Mouse (Mus musculus) MEL (cell line): Measurements from ENCODE around the gene Ints14. TPM values are rescaled to one million over a fixed set of nuclear protein-coding genes. Genes with fewer than 3 reads are reported as not detected.
A peak's percentile ranks its signal among the peaks of the same experiment; 100 is the strongest.

Experiments
- DNase-seq: peaks from one replicate; pipeline ENCODE4 v3.0.0; 2011; ENCODE audit warnings: low read depth, low spot score
- H3K27ac ChIP-seq: 2 replicates; pipeline ENCODE4 v1.5.1; 2012; ENCODE audit warnings: low read depth, mild to moderate bottlenecking, control low read depth, low read length, moderate library complexity; ENCODE audit not compliant: control insufficient read depth
- H3K27me3 ChIP-seq, 2 experiments: fragments of 150-350 bp in 1 of 2; sonication (generic) in 1 of 2; 2 replicates each; pipeline ENCODE4 v1.6.1; 2012; ENCODE audit warnings: low read length in 2 of 2, mild to moderate bottlenecking in 2 of 2, improper control_type of control experiment in 1 of 2, moderate library complexity in 1 of 2; ENCODE audit not compliant: insufficient read depth in 2 of 2, control insufficient read depth in 1 of 2
- H3K36me3 ChIP-seq, 2 experiments: 2 replicates each; pipeline ENCODE4 v1.6.1; 2012 to 2014; ENCODE audit warnings: low read length in 2 of 2, improper control_type of control experiment in 1 of 2, inconsistent platforms in 1 of 2, mild to moderate bottlenecking in 1 of 2; ENCODE audit not compliant: insufficient read depth in 2 of 2, control insufficient read depth in 1 of 2
- H3K4me1 ChIP-seq, 2 experiments: fragments of 150-350 bp in 1 of 2; sonication (generic) in 1 of 2; 2 replicates each; pipeline ENCODE4 v1.6.1; 2012; ENCODE audit warnings: low read length in 2 of 2, improper control_type of control experiment in 1 of 2, mild to moderate bottlenecking in 1 of 2; ENCODE audit not compliant: insufficient read depth in 2 of 2, control insufficient read depth in 1 of 2
- H3K4me3 ChIP-seq, 2 experiments: fragments of 150-350 bp in 1 of 2; sonication (generic) in 1 of 2; 2 replicates each; pipeline ENCODE4 v1.5.1; 2012; ENCODE audit warnings: low read depth in 2 of 2, low read length in 2 of 2, mild to moderate bottlenecking in 2 of 2, moderate library complexity in 2 of 2, control low read depth in 1 of 2, improper control_type of control experiment in 1 of 2; ENCODE audit not compliant: control insufficient read depth in 1 of 2, insufficient read depth in 1 of 2
- H3K79me2 ChIP-seq: 2 replicates; pipeline ENCODE4 v1.6.1; 2012; ENCODE audit warnings: mild to moderate bottlenecking, low read length, moderate library complexity; ENCODE audit not compliant: control insufficient read depth, poor library complexity, insufficient read depth
- H3K9ac ChIP-seq: 2 replicates; pipeline ENCODE4 v1.6.1; 2012; ENCODE audit warnings: low read depth, mild to moderate bottlenecking, control low read depth, low read length, moderate library complexity; ENCODE audit not compliant: control insufficient read depth, poor library complexity, severe bottlenecking
- H3K9me3 ChIP-seq: fragments of 150-350 bp; sonication (generic); replicated peaks from 2 replicates; pipeline ENCODE4 v1.6.1; 2012; ENCODE audit warnings: mild to moderate bottlenecking, low read length, improper control_type of control experiment, moderate library complexity; ENCODE audit not compliant: insufficient read depth
- BHLHE40 ChIP-seq: IDR thresholded peaks from 2 replicates; pipeline ENCODE4 v1.6.1; 2012; ENCODE audit warnings: low read depth, mild to moderate bottlenecking, inconsistent platforms, low read length, improper control_type of control experiment, borderline replicate concordance
- CTCF ChIP-seq, 3 experiments: IDR thresholded peaks in 2 of 3; conservative IDR thresholded peaks in 1 of 3; 2 replicates each; pipeline ENCODE4 v1.5.1; 2011 to 2012; ENCODE audit warnings: low read length in 3 of 3, low read depth in 2 of 3, mild to moderate bottlenecking in 2 of 3, improper control_type of control experiment in 1 of 3, inconsistent platforms in 1 of 3, mixed read lengths in 1 of 3, moderate library complexity in 1 of 3; ENCODE audit not compliant: control insufficient read depth in 1 of 3, insufficient read depth in 1 of 3, poor library complexity in 1 of 3, severe bottlenecking in 1 of 3
- GABPA ChIP-seq: IDR thresholded peaks from 2 replicates; pipeline ENCODE4 v1.6.1; 2012; ENCODE audit warnings: low read depth, mild to moderate bottlenecking, inconsistent platforms, low read length, improper control_type of control experiment, moderate library complexity
- GATA1 ChIP-seq: IDR thresholded peaks from 2 replicates; pipeline ENCODE4 v1.6.1; 2011; ENCODE audit warnings: low read depth, low read length, improper control_type of control experiment
- MEF2A ChIP-seq: IDR thresholded peaks from 2 replicates; pipeline ENCODE4 v1.6.1; 2014; ENCODE audit warnings: low read depth, mild to moderate bottlenecking, inconsistent platforms, low read length, improper control_type of control experiment; ENCODE audit not compliant: poor library complexity, insufficient replicate concordance, severe bottlenecking; ENCODE audit errors: extremely low read depth
- MYC ChIP-seq: IDR thresholded peaks from 2 replicates; pipeline ENCODE4 v1.6.1; 2011; ENCODE audit warnings: low read depth, mild to moderate bottlenecking, low read length, improper control_type of control experiment, moderate library complexity
- NRF1 ChIP-seq: IDR thresholded peaks from 2 replicates; pipeline ENCODE4 v1.6.1; 2014; ENCODE audit warnings: low read depth, mild to moderate bottlenecking, inconsistent platforms, low read length, improper control_type of control experiment, moderate library complexity; ENCODE audit not compliant: poor library complexity, insufficient read depth, severe bottlenecking
- RAD21 ChIP-seq: IDR thresholded peaks from 2 replicates; pipeline ENCODE4 v1.6.1; 2011; ENCODE audit warnings: mild to moderate bottlenecking, low read depth, low read length, improper control_type of control experiment
- RCOR1 ChIP-seq: IDR thresholded peaks from 2 replicates; pipeline ENCODE4 v1.6.1; 2012; ENCODE audit warnings: low read depth, mild to moderate bottlenecking, inconsistent platforms, low read length, improper control_type of control experiment
- SMC3 ChIP-seq: IDR thresholded peaks from 2 replicates; pipeline ENCODE4 v1.6.1; 2011; ENCODE audit warnings: low read depth, low read length, improper control_type of control experiment
- TBP ChIP-seq: IDR thresholded peaks from 2 replicates; pipeline ENCODE4 v1.8.0; 2011; ENCODE audit warnings: low read depth, low read length, improper control_type of control experiment
- USF2 ChIP-seq, 2 experiments: IDR thresholded peaks; 2 replicates each; pipeline ENCODE4 v1.6.1; 2011 to 2012; ENCODE audit warnings: improper control_type of control experiment in 2 of 2, low read length in 2 of 2, borderline replicate concordance in 1 of 2, inconsistent platforms in 1 of 2, low read depth in 1 of 2, mild to moderate bottlenecking in 1 of 2; ENCODE audit not compliant: insufficient read depth in 1 of 2
- ZC3H11A ChIP-seq: IDR thresholded peaks from 2 replicates; pipeline ENCODE4 v1.6.1; 2012; ENCODE audit warnings: low read depth, mild to moderate bottlenecking, inconsistent platforms, low read length, improper control_type of control experiment
- ZNF384 ChIP-seq: IDR thresholded peaks from 2 replicates; pipeline ENCODE4 v1.6.1; 2012; ENCODE audit warnings: low read depth, mild to moderate bottlenecking, inconsistent platforms, low read length, improper control_type of control experiment
- polyA plus RNA-seq, 2 experiments: library from polyadenylated mRNA; stranded (reverse) in 1 of 2; unstranded in 1 of 2; fragments of >175 nt in 1 of 2; fragments of >200 nt in 1 of 2; gene quantifications; 2 replicates each; pipeline versions ENCODE4 v1.2.1 to v1.2.4; 2012; ENCODE audit warnings: low replicate concordance in 2 of 2, low read depth in 1 of 2; ENCODE audit not compliant: insufficient read length in 2 of 2, insufficient read depth in 1 of 2, missing spikeins in 1 of 2
- total RNA-seq: library from RNA; depleted of rRNA; stranded (reverse); fragments of 300-350 nt; gene quantifications from 2 replicates; pipeline ENCODE4 v1.2.3, GENCODE M21; 2012

Gene Ints14
- total and polyA plus RNA-seq, 3 experiments, result 37.9 to 54.1 TPM; not detected in 1

DNA sequence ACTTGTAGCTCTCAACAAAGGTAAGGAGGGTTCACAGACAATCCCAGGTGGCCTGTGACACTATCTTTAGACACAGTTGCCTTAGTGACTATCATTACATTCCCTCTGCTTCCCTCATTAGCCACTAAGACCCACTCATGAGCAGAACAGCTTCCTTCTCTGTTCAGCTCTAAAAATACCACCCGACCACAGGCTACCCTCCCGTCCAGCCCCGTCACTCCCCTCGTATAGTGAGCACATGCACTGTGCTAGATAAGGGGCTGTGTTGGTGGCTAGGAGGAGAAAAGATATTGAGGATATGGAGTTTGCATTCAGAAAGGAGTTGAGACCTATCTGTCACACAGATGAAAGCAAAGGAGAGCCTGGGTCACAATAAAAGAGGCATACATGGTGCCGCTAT is 22.2 kb upstream of the Ints14 start (continued):
- TF ChIP-seq RAD21 (no peak; the same call in 1 of the 2 replicates), USF2 (IDR thresholded peaks at IDR 0.05; ENCODE audit: borderline replicate concordance in 1 of 2, insufficient read depth in 1 of 2, low read depth in 1 of 2, low read length in 2 of 2) (no peak), GABPA (no peak), ZNF384 (no peak)
- TF ChIP-seq, all 39 proteins: peak for 16

DNA sequence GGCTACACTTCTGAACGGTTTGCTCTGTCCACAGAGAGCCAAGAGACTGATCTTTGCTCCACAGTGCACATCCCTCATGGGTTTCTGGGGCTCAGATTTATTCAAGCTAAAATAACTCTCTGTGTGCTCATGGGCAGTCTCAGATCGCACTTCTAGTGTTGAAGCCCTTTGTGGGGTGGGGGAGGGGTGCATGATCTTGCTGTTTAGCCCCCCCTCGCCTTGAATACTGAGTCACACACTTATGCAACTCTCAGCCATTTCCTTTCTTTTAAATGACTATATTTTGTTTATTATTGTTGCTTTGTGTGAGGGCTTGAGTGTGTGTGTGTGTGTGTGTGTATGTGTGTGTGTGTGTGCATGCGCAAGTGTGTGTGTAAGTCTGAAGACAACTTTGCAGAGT is 21.4 kb upstream of the Ints14 start:
- H3K27me3 ChIP-seq, result no peaks in the 10 kb centered on the region
- peaks cover 0 to 16% of the 10 kb centered on the region in 2 experiments; a peak in 2 of 4 replicates for H3K36me3 ChIP-seq
- peak overlapping the region; percentile 47 to 50 for H3K4me3 ChIP-seq
- H3K9me3 ChIP-seq, result no peaks in the 10 kb centered on the region
- peak overlapping the region; percentile 55 for H3K9ac ChIP-seq
- no peak overlapping the region; the same call in 1 of the 2 replicates for H3K27ac ChIP-seq
- peak; percentile 43 for DNase-seq
- TF ChIP-seq NRF1, result no peak
- no peak for TF ChIP-seq GATA1
- TF ChIP-seq MEF2A, result no peak
- no peak for TF ChIP-seq BHLHE40
- no peak for TF ChIP-seq MYC
- no peak for TF ChIP-seq RCOR1
- no peak for TF ChIP-seq TBP
- H3K4me1 ChIP-seq, result peaks cover 12 to 40% of the 10 kb centered on the region in 2 experiments; a peak in 3 of 4 replicates
- H3K79me2 ChIP-seq, result no peaks in the 10 kb centered on the region

DNA sequence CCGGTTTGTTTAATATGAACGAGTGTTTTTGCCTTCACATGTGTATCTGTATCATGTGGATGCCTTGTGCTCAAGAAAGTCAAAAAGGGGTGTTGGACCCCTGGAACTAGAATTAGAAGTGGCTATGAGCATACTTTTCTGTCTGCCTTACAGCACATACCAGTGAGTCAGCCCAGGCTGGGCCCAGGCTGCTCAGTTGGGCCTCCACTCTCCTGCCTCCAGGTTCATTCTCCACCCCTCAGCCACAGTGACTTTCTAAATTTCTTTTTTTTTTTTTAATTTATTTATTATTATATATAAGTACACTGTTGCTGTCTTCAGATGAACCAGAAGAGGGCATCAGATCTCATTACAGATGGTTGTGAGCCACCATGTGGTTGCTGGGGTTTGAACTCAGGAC is 20.9 kb upstream of the Ints14 start:
- no peak overlapping the region for H3K4me3 ChIP-seq
- no peaks in the 10 kb centered on the region for H3K9me3 ChIP-seq
- peaks cover 0 to 16% of the 10 kb centered on the region in 2 experiments; a peak in 2 of 4 replicates for H3K36me3 ChIP-seq
- no peak overlapping the region for H3K27ac ChIP-seq
- TF ChIP-seq RCOR1 (no peak), ZC3H11A (peak; percentile 7; the same call in 1 of the 2 replicates), SMC3 (0 out of 2 replicates have a peak, but pooled peaks have one; percentile 27), ZNF384 (peak; percentile 64), CTCF (IDR thresholded peaks at IDR 0.05 in 2 of 3, conservative IDR thresholded peaks at IDR 0.05 in 1 of 3; ENCODE audit: control insufficient read depth in 1 of 3, insufficient read depth in 1 of 3, low read depth in 2 of 3, low read length in 3 of 3, poor library complexity in 1 of 3, severe bottlenecking in 1 of 3) (peak; percentile 5 to 38 (median 17); a peak in 2 of 6 replicates)
- H3K4me1 ChIP-seq, result peaks cover 12 to 38% of the 10 kb centered on the region in 2 experiments; a peak in 3 of 4 replicates
- no peak overlapping the region for H3K9ac ChIP-seq
- DNase-seq, result peak; percentile 32
- H3K27me3 ChIP-seq, result no peaks in the 10 kb centered on the region
- H3K79me2 ChIP-seq, result no peaks in the 10 kb centered on the region
